Mouse (Mus musculus): ENCODE results near the gene Ercc2.

- no peak for TF ChIP-seq CTCF (IDR thresholded peaks at IDR 0.05; ENCODE audit: borderline replicate concordance, insufficient read depth, low read length)
- TF ChIP-seq POLR2A (IDR thresholded peaks at IDR 0.05; ENCODE audit: low read depth, low read length), result no peak
These were observed 22.0 kb downstream of the Ercc2 start, which contains the start of gene Klc3 for GRCm38 (mm10) chr7:19403731-19404296.

Measured in embryonic fibroblast, embryonic 13.5 days (primary cell).